Mouse (Mus musculus): ENCODE measurements at regions not wholly inside any gene's neighbourhood (a gene's known extent, or its start where the extent isn't known, plus 50 kb on each side); places are given as distances from the start of the nearest gene placed in this dataset.

GRCm38 (mm10) chr16:90666271-90666986, 60.8 kb downstream of the Mis18a start:
- H3K27ac ChIP-seq: peak overlapping the region; percentile 53
- H3K4me3 ChIP-seq: no peak overlapping the region
- no peak for DNase-seq (ENCODE audit: low spot score in 2 of 2)
- no peak for TF ChIP-seq CTCF (conservative IDR thresholded peaks at IDR 0.05)

GRCm38 (mm10) chr16:90664086-90664485, 63.1 kb downstream of the Mis18a start:
- H3K4me3 ChIP-seq: no peak overlapping the region
- peak in 1 of 2 experiments; percentile 8 for DNase-seq (ENCODE audit: low spot score in 2 of 2)
- no peak for TF ChIP-seq CTCF (conservative IDR thresholded peaks at IDR 0.05)
- peak overlapping the region; percentile 64 for H3K27ac ChIP-seq

DNA sequence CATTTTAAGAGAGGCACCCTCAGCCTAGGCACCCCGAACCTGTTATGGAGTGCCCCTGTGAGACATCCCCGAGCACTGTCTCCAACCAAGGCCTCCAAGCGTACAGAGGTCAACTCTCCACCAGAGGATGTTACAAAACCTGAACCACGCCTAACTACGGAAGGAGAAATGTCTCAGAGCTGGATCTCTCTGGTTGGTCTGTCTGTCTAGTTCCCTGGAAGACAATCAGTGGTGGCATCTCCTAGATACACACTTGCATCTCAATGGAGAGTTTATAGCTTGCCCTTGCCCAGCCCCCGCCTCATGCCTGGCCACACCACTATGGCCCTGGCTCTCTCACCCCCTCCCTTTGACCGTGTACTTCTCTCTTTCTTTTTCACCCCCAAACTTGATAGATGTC, 69.2 kb downstream of the Mis18a start:
- Histone ChIP-seq H3K27ac (no peak overlapping the region), H3K4me3 (no peak overlapping the region)
- DNase-seq (ENCODE audit: low spot score in 2 of 2): no peak
- TF ChIP-seq CTCF (conservative IDR thresholded peaks at IDR 0.05): no peak

DNA sequence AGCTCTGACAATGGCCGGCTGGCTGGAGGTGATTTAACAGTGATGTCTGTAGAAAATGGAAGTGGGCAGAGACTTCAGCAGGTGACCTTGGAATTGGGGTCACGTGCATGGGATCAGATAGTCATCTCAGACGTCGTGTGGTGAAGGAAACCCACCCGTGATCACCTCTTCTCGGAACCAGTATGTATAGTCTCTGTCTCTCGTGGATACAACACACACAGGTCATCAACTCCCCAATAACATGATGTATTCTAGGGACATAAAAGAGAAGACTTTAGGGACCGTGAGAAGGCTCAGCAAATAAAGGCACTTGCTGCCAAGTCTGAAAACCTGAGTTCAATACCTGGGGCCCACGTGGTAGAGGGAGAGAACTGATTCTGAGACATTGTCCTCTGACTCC, 70.2 kb downstream of the Mis18a start:
- Histone ChIP-seq H3K27ac (peak overlapping the region; percentile 54), H3K4me3 (no peak overlapping the region)
- no peak for DNase-seq (ENCODE audit: low spot score in 2 of 2)
- no peak for TF ChIP-seq CTCF (conservative IDR thresholded peaks at IDR 0.05)

- TF ChIP-seq CTCF (conservative IDR thresholded peaks at IDR 0.05): peak; percentile 26; the same call in 1 of the 2 replicates
- H3K27ac ChIP-seq: peak overlapping the region; percentile 54
- no peak overlapping the region for H3K4me3 ChIP-seq
- DNase-seq (ENCODE audit: low spot score in 2 of 2): no peak
Measured at GRCm38 (mm10) chr16:90656571-90657011, 70.6 kb downstream of the Mis18a start.

GRCm38 (mm10) chr16:90654853-90655252, 72.4 kb downstream of the Mis18a start:
- H3K4me3 ChIP-seq: no peak overlapping the region
- DNase-seq (ENCODE audit: low spot score in 2 of 2): peak in 1 of 2 experiments; percentile 51
- peak overlapping the region; percentile 36; the same call in 1 of the 2 replicates for H3K27ac ChIP-seq
- no peak for TF ChIP-seq CTCF (conservative IDR thresholded peaks at IDR 0.05)

- DNase-seq (ENCODE audit: low spot score in 2 of 2): no peak
- Histone ChIP-seq H3K4me3 (no peak overlapping the region), H3K27ac (no peak overlapping the region)
- TF ChIP-seq CTCF (conservative IDR thresholded peaks at IDR 0.05): no peak
Measured at GRCm38 (mm10) chr16:90652821-90653220, 74.4 kb downstream of the Mis18a start.

DNA sequence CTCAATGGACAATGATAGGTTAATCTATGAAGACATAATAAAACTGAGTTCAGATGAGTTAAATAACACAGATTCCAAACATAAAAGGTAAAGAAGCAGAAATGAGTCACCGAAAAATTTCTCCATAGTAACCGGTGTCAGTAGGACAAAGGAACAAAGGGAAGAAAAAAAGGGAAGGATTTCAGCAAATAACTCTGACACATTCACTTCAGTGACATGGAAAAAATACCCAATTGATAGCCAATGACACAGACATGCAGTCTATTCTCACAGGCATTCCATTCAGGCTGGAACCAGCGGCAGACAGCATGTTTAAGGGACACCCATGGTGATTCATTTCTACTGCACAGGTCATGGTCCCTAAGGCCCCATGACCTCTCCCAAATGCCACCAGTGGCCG, 79.0 kb downstream of the Mis18a start:
- no peak for TF ChIP-seq CTCF (conservative IDR thresholded peaks at IDR 0.05)
- Histone ChIP-seq H3K4me3 (no peak overlapping the region), H3K27ac (no peak overlapping the region)
- no peak for DNase-seq (ENCODE audit: low spot score in 2 of 2)

GRCm38 (mm10) chr16:90642671-90643070, 84.5 kb downstream of the Mis18a start:
- Histone ChIP-seq H3K27ac (no peak overlapping the region), H3K4me3 (no peak overlapping the region)
- TF ChIP-seq CTCF (conservative IDR thresholded peaks at IDR 0.05): no peak

GRCm38 (mm10) chr16:90635216-90635615, 92.0 kb downstream of the Mis18a start:
- peak; percentile 54 for TF ChIP-seq CTCF (conservative IDR thresholded peaks at IDR 0.05)
- DNase-seq (ENCODE audit: low spot score in 2 of 2): no peak
- H3K27ac ChIP-seq: no peak overlapping the region

More at GRCm38 (mm10) chr16:90642671-90643070, 84.5 kb downstream of the Mis18a start:
- DNase-seq (ENCODE audit: low spot score in 2 of 2): no peak

DNA sequence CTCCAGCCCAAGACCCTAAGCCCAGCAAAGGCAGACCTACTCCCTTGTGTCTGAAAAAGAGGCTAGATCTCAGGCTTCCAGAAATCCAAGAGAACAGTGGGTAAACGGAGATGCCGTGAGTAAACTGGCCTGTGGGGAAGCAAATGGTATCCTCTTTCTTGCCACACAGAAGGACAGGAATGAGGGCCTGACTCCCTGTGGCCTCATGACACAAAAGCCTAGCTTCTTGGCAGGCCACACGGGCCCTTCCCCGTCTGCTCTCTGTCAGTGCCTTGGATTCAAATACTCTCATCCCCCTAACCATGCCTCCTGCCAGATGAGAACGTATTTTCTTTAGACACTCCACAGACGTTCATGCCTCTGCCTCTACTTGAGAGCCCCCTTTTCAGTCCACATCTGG, 97.2 kb downstream of the Mis18a start:
- Histone ChIP-seq H3K27ac (0 out of 2 replicates have a peak overlapping the region, but pooled peaks have one; percentile 2), H3K4me3 (no peak overlapping the region)
- no peak for TF ChIP-seq CTCF (conservative IDR thresholded peaks at IDR 0.05)
- DNase-seq (ENCODE audit: low spot score in 2 of 2): no peak

More at GRCm38 (mm10) chr16:90635216-90635615, 92.0 kb downstream of the Mis18a start:
- H3K4me3 ChIP-seq: no peak overlapping the region

- DNase-seq (ENCODE audit: low spot score in 2 of 2): no peak
- H3K27ac ChIP-seq: peak overlapping the region; percentile 73
- no peak for TF ChIP-seq CTCF (conservative IDR thresholded peaks at IDR 0.05)
- no peak overlapping the region for H3K4me3 ChIP-seq
Measured at GRCm38 (mm10) chr16:90629121-90629930, 97.9 kb downstream of the Mis18a start.

DNA sequence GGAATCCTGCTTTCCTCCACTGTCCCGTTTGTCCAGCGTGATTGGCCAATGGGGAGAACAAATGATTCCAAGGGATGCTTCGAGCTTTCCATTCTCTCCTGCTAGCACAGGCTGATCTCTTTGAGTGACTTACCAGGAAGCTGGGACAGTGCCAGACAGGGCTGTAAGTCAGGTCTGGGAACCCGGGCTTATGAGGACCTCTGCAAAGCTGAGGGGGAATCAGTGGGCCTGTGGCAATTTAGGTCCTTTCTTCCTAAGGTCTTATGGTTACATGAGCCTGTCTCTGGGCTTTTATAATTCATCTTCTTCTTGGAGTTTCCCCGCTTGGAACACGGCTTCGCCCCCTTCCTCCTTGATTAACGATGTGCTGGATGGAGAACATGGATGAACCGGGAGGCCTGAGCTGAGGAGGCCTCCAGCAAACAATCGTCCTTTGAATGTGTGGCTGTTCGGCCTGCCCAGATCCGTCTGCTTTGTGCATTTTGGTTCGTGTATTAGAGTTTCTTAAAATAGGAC, 98.5 kb downstream of the Mis18a start:
- Histone ChIP-seq H3K27ac (peak overlapping the region; percentile 73), H3K4me3 (no peak overlapping the region)
- TF ChIP-seq CTCF (conservative IDR thresholded peaks at IDR 0.05): no peak
- no peak for DNase-seq (ENCODE audit: low spot score in 2 of 2)
